Comparison of ENCODE assay signal across 13 mouse cellular contexts in the genomic region with DNA sequence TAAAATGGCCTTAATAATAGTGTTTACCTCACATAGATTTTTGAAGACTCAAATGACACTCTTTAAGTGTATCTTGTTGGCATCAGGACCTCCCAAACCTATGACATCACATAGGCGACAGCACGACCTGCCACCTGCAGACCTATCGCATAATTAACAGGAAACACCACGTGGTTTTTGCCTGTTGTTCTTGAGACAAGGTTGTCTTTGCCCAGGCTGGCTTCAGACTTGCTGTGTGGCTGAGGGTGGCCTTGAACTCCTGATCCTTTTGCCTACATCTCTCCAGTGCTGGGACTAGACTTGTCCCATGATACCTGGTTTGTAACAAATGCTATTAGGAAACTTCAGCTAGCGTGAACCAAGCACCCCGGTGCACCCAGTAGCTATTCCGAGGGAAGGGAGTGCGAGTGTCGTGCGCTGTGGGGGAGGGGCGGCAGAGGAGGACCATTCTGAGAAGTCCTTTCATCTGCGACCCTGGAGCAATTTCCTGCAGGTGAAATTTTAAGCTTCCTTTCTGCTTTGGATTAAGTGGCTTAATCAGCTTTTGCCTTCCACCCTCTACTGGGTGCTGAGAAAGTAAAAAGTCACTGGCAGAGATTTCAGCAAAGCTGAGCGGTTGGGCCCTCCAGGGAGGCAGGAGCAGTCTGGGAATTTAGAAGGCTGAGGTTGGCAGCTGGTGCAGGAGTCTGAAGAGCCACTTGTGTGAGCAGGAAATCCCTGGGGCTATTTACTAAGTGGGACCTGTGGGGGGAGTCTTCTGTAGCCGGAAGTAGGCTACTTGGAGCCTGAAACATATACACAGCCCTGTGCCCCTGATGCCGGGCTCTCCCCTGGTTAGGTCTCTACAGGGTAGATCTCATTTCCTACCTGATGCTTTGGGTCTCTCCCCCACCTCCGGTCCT.
DNase-seq lines count a peak whose midpoint lies in the region; ATAC-seq and TF ChIP-seq lines count a peak whose summit lies in the region.
"Had no signal": no experiment of that assay in that cellular context is flagged by ENCODE, and none has a peak within 500 bp of the region (broad histone marks: within the 10 kb centered on the region; RNA-seq: fewer than 3 reads in every experiment).

No protein-coding gene starts in this region.

- H3K4me1 ChIP-seq in heart, embryonic 12.5 days (replicated peaks): peaks cover 37% of the 10 kb centered on the region
- peaks cover 22% of the 10 kb centered on the region for H3K4me1 ChIP-seq in heart, embryonic 11.5 days (ENCODE audit: control insufficient read depth, insufficient read depth, low read length)
- peaks cover 94% of the 10 kb centered on the region for H3K4me1 ChIP-seq in E14TG2a.4 (replicated peaks; ENCODE audit: low read depth, low read length)
- H3K4me1 ChIP-seq in limb, embryonic 12.5 days (replicated peaks): peaks cover 24% of the 10 kb centered on the region
- H3K4me1 ChIP-seq in hindbrain, embryonic 16.5 days (ENCODE audit: control insufficient read depth, insufficient read depth, low read depth, low read length): no peaks in the 10 kb centered on the region

- no peak for TF ChIP-seq CTCF in E14TG2a.4 (conservative IDR thresholded peaks at IDR 0.05; ENCODE audit: low read length)

- ATAC-seq in heart, embryonic 12.5 days (ENCODE audit: insufficient number of reproducible peaks, low FRiP score): no peak
- ATAC-seq in heart, embryonic 11.5 days (replicated peaks; ENCODE audit: insufficient number of reproducible peaks, low FRiP score, low TSS enrichment): no peak
- ATAC-seq in limb, embryonic 12.5 days (ENCODE audit: insufficient number of reproducible peaks, insufficient read depth, low FRiP score, low TSS enrichment, low read depth): no peak
- no peak for ATAC-seq in megakaryocyte progenitor cell, adult 5-6 weeks (replicated peaks; ENCODE audit: poor library complexity)
- no peak for ATAC-seq in hindbrain, embryonic 16.5 days

- H3K4me2 ChIP-seq in heart, embryonic 12.5 days: no peak overlapping the region
- no peak overlapping the region for H3K4me2 ChIP-seq in heart, embryonic 11.5 days
- H3K4me2 ChIP-seq in limb, embryonic 12.5 days: no peak overlapping the region
- no peak overlapping the region for H3K4me2 ChIP-seq in hindbrain, embryonic 16.5 days (ENCODE audit: low read length)
- H3K4me2 ChIP-seq: limb, embryonic 13.5 days had no signal

- H3K4me3 ChIP-seq in heart, embryonic 12.5 days: no peak overlapping the region
- no peak overlapping the region for H3K4me3 ChIP-seq in heart, embryonic 11.5 days (ENCODE audit: low read depth, low read length)
- H3K4me3 ChIP-seq in E14TG2a.4 (replicated peaks; ENCODE audit: low read length): peak overlapping the region; percentile 78
- H3K4me3 ChIP-seq in limb, embryonic 12.5 days (replicated peaks): no peak overlapping the region
- H3K4me3 ChIP-seq in hindbrain, embryonic 16.5 days (ENCODE audit: low read length): no peak overlapping the region
- H3K4me3 ChIP-seq: limb, embryonic 13.5 days; megakaryocyte, embryonic 14.5 days had no signal

- no peaks in the 10 kb centered on the region for H3K36me3 ChIP-seq in heart, embryonic 12.5 days
- no peaks in the 10 kb centered on the region for H3K36me3 ChIP-seq in heart, embryonic 11.5 days (ENCODE audit: control insufficient read depth, insufficient read depth, low read length)
- H3K36me3 ChIP-seq in E14TG2a.4 (ENCODE audit: insufficient read depth, low read length): peaks cover 5% of the 10 kb centered on the region
- H3K36me3 ChIP-seq in limb, embryonic 12.5 days: no peaks in the 10 kb centered on the region
- H3K36me3 ChIP-seq in hindbrain, embryonic 16.5 days (ENCODE audit: control insufficient read depth, insufficient read depth, low read length): no peaks in the 10 kb centered on the region
- H3K36me3 ChIP-seq: limb, embryonic 13.5 days had no signal

- H3K27me3 ChIP-seq in heart, embryonic 12.5 days (replicated peaks): no peaks in the 10 kb centered on the region
- H3K27me3 ChIP-seq in heart, embryonic 11.5 days (ENCODE audit: control insufficient read depth, insufficient read depth, low read length): peaks cover 3% of the 10 kb centered on the region; the same call in 1 of the 2 replicates
- H3K27me3 ChIP-seq in E14TG2a.4 (ENCODE audit: insufficient read depth, low read length): no peaks in the 10 kb centered on the region
- no peaks in the 10 kb centered on the region; the same call in 1 of the 2 replicates for H3K27me3 ChIP-seq in limb, embryonic 12.5 days
- 0 out of 2 replicates have a peak, but pooled peaks cover 3% of the 10 kb centered on the region for H3K27me3 ChIP-seq in hindbrain, embryonic 16.5 days (replicated peaks; ENCODE audit: control insufficient read depth, insufficient read depth, low read length)
- H3K27me3 ChIP-seq: limb, embryonic 13.5 days had no signal

- DNase-seq in ZHBTc4 (ENCODE audit: low read depth, low spot score): peak; percentile 78
- no peak for DNase-seq in layer of hippocampus, postnatal 10 days (ENCODE audit: low spot score in 2 of 2)
- DNase-seq: gastrocnemius, postnatal 36 days; heart, postnatal 36 days; right cerebral cortex, postnatal 14 days had no signal

- H3K9ac ChIP-seq in heart, embryonic 12.5 days: no peak overlapping the region
- no peak overlapping the region for H3K9ac ChIP-seq in heart, embryonic 11.5 days (ENCODE audit: low read depth, low read length)
- H3K9ac ChIP-seq in limb, embryonic 12.5 days (replicated peaks): no peak overlapping the region
- no peak overlapping the region for H3K9ac ChIP-seq in hindbrain, embryonic 16.5 days (ENCODE audit: low read depth, low read length)
- H3K9ac ChIP-seq: limb, embryonic 13.5 days had no signal

- 0 out of 2 replicates have a peak overlapping the region, but pooled peaks have one; percentile 6 for H3K27ac ChIP-seq in heart, embryonic 12.5 days (ENCODE audit: poor library complexity, severe bottlenecking)
- H3K27ac ChIP-seq in heart, embryonic 11.5 days (ENCODE audit: low read depth, low read length): no peak overlapping the region
- H3K27ac ChIP-seq in limb, embryonic 12.5 days: peak overlapping the region; percentile 17; the same call in 1 of the 2 replicates
- H3K27ac ChIP-seq in hindbrain, embryonic 16.5 days (ENCODE audit: low read depth, low read length): no peak overlapping the region
- H3K27ac ChIP-seq: limb, embryonic 13.5 days had no signal

- WGBS in heart, embryonic 12.5 days: 20% methylated on average over 16 of the region's 16 CpGs
- WGBS in heart, embryonic 11.5 days (ENCODE audit: insufficient replicate concordance): 24% methylated on average over 16 of the region's 16 CpGs
- 10% methylated on average over 16 of the region's 16 CpGs for WGBS in limb, embryonic 12.5 days
- WGBS in hindbrain, embryonic 16.5 days: 26% methylated on average over 16 of the region's 16 CpGs

- no peaks in the 10 kb centered on the region for H3K9me3 ChIP-seq in heart, embryonic 12.5 days (replicated peaks)
- no peaks in the 10 kb centered on the region for H3K9me3 ChIP-seq in heart, embryonic 11.5 days (replicated peaks; ENCODE audit: control insufficient read depth, low read length)
- H3K9me3 ChIP-seq in E14TG2a.4 (ENCODE audit: low read length): no peaks in the 10 kb centered on the region
- no peaks in the 10 kb centered on the region for H3K9me3 ChIP-seq in limb, embryonic 12.5 days
- no peaks in the 10 kb centered on the region for H3K9me3 ChIP-seq in hindbrain, embryonic 16.5 days (ENCODE audit: control insufficient read depth, low read length)
- H3K9me3 ChIP-seq: limb, embryonic 13.5 days; megakaryocyte, embryonic 14.5 days had no signal

Comparison
In these comparisons a context has a peak if more than half of its experiments do, and no peak if none do; other contexts are left out.
1. H3K27ac ChIP-seq: peak in heart, embryonic 12.5 days (single experiment) and limb, embryonic 12.5 days (single experiment); none in heart, embryonic 11.5 days (single experiment) and hindbrain, embryonic 16.5 days (single experiment).